Mouse (Mus musculus) forebrain, embryonic 14.5 days (tissue): ENCODE measurements at regions not wholly inside any gene's neighbourhood (a gene's known extent, or its start where the extent isn't known, plus 50 kb on each side); places are given as distances from the start of the nearest gene placed in this dataset.

ENCODE experiments used
- ATAC-seq: fragments of 200-750 bp; cut with Nextera tagmentation; 2 replicates; pipeline ENCODE4 v1.8.0; 2017; ENCODE audit warnings: mild to moderate bottlenecking, moderate library complexity
- DNase-seq: peaks from one replicate; pipeline ENCODE4 v3.0.0-alpha.2; 2015; ENCODE audit warnings: low spot score
- H3K27ac ChIP-seq: fragments of 300-500 bp; sonication (generic); 2 replicates; pipeline ENCODE4 v1.5.1; 2014; ENCODE audit warnings: low read depth, mild to moderate bottlenecking, control low read depth, low read length, moderate library complexity
- H3K27me3 ChIP-seq: fragments of 300-500 bp; sonication (generic); replicated peaks from 2 replicates; pipeline ENCODE4 v1.6.1; 2014; ENCODE audit warnings: low read length, control low read depth, mixed read lengths; ENCODE audit not compliant: control insufficient read depth, insufficient read depth
- H3K36me3 ChIP-seq: fragments of 300-500 bp; sonication (generic); 2 replicates; pipeline ENCODE4 v1.6.1; 2014; ENCODE audit warnings: low read length, control low read depth; ENCODE audit not compliant: control insufficient read depth, insufficient read depth
- H3K4me1 ChIP-seq: fragments of 300-500 bp; sonication (generic); 2 replicates; pipeline ENCODE4 v1.6.1; 2014; ENCODE audit warnings: antibody characterized with exemption, low read length, control low read depth; ENCODE audit not compliant: control insufficient read depth, insufficient read depth
- H3K4me2 ChIP-seq: fragments of 300-500 bp; sonication (generic); 2 replicates; pipeline ENCODE4 v1.6.1; 2014; ENCODE audit warnings: mild to moderate bottlenecking, control low read depth, low read length
- H3K4me3 ChIP-seq: fragments of 300-500 bp; sonication (generic); 2 replicates; pipeline ENCODE4 v1.5.1; 2014; ENCODE audit warnings: low read depth, low read length, control low read depth
- H3K9ac ChIP-seq: fragments of 300-500 bp; sonication (generic); 2 replicates; pipeline ENCODE4 v1.6.1; 2014; ENCODE audit warnings: mild to moderate bottlenecking, low read length, control low read depth, moderate library complexity
- H3K9me3 ChIP-seq: fragments of 300-500 bp; sonication (generic); replicated peaks from 2 replicates; pipeline ENCODE4 v1.6.1; 2016; ENCODE audit warnings: low read length, control low read depth, mixed read lengths; ENCODE audit not compliant: control insufficient read depth
- WGBS: fragments of 180-500 bp; shearing (Covaris S2); extraction: QIAGEN DNeasy Blood & Tissue Kit; methylation state at CpG from one replicate; pipeline ENCODE4 v1.1.7; 2014; 5-methylcytosine and 5-hydroxymethylcytosine counted together

DNA sequence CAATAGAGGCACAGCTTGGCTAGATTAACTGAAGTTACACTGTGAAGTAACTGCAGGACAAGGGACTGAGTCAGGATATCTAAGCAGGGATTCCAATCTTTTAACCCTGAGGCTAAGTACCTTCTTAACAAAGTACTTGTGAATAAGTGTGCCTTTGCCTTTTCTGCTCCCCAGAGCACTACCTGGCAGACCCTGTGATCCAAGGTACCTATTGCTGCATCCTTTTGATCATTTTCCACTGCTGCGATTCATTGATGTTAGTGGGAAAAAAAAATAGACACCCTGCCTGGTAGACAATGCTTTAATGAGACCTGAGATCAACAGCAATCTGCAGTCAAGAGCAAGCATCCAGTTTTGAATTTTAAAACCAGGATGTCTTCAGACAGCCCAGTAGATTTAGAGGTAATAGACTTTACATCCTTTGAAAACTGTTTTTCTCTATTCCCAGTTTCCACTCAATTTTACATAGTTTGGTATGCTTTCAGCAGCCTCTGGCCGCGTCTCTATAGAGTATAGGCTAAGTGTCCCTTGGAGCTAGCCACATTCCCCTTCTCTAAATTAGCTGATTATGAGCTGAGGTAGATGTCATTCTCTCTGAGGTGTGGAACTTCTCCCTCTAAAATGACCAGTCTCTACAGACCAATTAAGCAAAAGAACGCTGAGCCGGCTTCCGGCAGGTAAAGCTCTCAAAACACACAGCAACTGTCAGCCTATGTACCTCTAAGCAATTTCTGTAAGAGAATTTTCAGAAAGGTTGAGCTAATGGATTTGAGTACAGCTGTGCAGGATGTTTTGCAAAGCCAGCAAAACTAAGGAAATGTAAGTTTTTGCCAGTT, 653.0 kb upstream of the G6pd2 start:
- no peak overlapping the region for H3K4me3 ChIP-seq
- H3K4me1 ChIP-seq: no peaks in the 10 kb centered on the region
- no peaks in the 10 kb centered on the region for H3K36me3 ChIP-seq
- WGBS: 87% methylated on average over 6 of the region's 6 CpGs
- H3K27me3 ChIP-seq: no peaks in the 10 kb centered on the region
- no peak overlapping the region for H3K27ac ChIP-seq
- H3K9me3 ChIP-seq: no peaks in the 10 kb centered on the region
- no peak overlapping the region for H3K9ac ChIP-seq
- DNase-seq: no peak
- no peak for ATAC-seq
- H3K4me2 ChIP-seq: no peak overlapping the region

DNA sequence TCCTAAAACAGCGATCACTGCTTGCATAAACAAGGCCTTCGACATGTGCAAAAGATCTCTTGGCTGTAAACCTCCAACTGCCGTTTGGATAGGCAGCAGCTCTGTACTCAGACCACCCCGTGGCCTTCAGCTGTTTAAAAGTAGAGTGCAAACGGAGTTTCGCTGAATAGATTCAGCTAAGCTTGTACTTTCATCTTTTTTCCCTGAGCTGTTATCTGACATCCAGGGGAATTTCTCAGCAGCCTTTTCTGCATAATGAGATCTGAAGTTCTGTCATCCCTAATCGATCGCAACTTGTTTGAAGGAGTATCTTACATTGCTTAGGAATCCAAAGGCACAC, 652.4 kb upstream of the G6pd2 start:
- Histone ChIP-seq H3K27ac (no peak overlapping the region), H3K4me1 (no peaks in the 10 kb centered on the region), H3K4me2 (no peak overlapping the region), H3K27me3 (no peaks in the 10 kb centered on the region), H3K9me3 (no peaks in the 10 kb centered on the region), H3K36me3 (no peaks in the 10 kb centered on the region), H3K4me3 (no peak overlapping the region), H3K9ac (no peak overlapping the region)
- 71% methylated on average over 8 of the region's 8 CpGs for WGBS
- ATAC-seq: no peak
- DNase-seq: peak; percentile 0
